Mouse (Mus musculus) lung, postnatal 4 days (tissue): Measurements from ENCODE around the gene Six3.
A peak's percentile ranks its signal among the peaks of the same experiment; 100 is the strongest.

Source experiments
- DNase-seq, 2 experiments: peaks; one replicate each; pipeline ENCODE4 v3.0.0; 2021

The Six3 gene

GRCm38 (mm10) chr17:85626091-85626860 lies 12.9 kb downstream of the Six3 start:
- DNase-seq, result no peak

- no peak for DNase-seq
Observed at GRCm38 (mm10) chr17:85627751-85628150, 14.3 kb downstream of the Six3 start.

GRCm38 (mm10) chr17:85628811-85629210 lies 15.4 kb downstream of the Six3 start:
- DNase-seq, result peak in 1 of 2 experiments; percentile 14

DNA sequence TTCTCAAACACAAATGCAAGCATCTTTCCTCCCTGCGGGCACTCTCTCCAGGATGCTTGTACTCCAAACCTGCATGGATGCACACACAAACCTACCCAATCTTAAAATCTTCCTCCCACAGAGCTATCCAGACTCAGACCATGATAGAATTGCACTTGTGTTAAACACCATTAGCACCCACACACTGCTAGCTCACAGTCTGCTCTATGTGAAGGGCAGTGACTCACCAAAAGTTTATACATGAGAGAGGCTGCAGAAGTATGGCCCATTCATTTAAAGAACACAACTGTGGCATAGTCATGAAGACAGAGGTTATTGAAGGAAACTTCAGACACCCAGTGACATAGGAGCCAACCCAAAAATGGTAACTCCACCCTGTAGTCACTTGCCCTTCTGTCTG lies 16.0 kb downstream of the Six3 start:
- peak in 1 of 2 experiments; percentile 1 for DNase-seq

GRCm38 (mm10) chr17:85630296-85631050 lies 17.1 kb downstream of the Six3 start:
- no peak for DNase-seq

- no peak for DNase-seq
Observed at GRCm38 (mm10) chr17:85631106-85631505, 17.7 kb downstream of the Six3 start.

DNA sequence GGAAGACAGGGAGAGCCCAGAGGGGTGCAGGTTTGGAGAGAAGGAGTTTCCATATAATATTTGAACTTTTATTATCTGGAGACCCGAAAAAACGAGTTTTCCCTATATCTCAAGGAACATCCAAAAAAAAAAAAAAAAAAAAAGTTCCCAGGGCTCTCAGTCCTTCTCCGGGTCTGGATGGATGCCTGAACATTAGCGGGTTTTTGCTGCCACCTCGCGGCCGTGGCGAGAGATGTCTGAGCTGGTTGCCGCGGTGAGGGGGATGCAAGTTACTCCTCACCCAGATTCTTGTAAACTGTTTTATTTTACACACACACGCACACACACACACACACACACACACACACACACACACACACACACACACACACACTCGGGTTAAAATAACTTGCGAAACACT lies 20.2 kb downstream of the Six3 start:
- peak; percentile 76 to 83 for DNase-seq

- DNase-seq, result no peak
Observed at GRCm38 (mm10) chr17:85637876-85638275, 24.5 kb downstream of the Six3 start.

GRCm38 (mm10) chr17:85645312-85645711 lies 31.9 kb downstream of the Six3 start:
- DNase-seq, result no peak

DNA sequence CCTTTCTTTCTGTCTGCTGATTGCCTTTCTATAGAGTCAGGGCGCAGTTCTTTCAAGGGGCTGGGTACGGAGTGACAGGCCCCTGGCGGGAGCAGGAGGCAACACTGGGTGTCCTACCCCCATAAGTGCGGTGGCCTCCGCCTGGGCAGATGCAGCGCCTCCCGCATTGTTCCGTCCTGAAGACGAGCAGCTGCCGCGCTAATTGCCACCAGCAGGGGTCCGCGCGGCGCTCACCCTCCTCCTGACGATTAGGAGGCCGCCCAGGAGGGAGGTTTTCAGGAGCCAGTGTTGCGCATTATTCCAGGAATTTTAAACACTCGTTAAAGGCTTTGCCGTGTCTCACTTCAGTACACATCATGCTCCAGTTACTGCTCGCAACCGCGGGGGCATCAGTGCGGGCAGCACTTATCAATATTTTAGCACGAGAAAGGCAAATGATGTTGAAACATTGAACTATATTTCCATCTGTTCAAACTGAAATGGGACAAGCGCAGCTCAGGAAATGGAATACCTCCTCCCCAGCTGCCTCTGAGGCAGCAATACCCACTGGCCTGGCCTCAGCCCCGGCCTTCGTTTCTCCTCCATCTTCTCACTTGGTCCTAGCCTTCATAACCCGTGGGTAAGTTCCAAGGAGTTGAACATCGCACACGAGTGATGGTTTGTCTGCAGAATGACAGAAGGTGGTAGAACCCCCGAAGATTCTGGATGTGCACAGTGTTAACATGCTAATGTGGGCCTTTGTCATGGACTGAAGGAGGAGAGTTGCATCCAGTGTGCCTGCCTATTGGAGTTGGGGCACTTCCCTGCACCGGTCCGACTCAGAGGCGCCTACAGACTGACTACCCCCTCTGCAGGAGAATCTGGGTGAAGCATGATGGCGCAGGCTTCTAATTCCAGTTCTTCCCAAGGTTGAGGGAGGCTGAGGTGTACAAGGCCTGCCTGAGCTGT lies 32.6 kb downstream of the Six3 start:
- peak; percentile 57 to 59 for DNase-seq

- DNase-seq, result no peak
Observed at GRCm38 (mm10) chr17:85660016-85660415, 46.6 kb downstream of the Six3 start.

DNA sequence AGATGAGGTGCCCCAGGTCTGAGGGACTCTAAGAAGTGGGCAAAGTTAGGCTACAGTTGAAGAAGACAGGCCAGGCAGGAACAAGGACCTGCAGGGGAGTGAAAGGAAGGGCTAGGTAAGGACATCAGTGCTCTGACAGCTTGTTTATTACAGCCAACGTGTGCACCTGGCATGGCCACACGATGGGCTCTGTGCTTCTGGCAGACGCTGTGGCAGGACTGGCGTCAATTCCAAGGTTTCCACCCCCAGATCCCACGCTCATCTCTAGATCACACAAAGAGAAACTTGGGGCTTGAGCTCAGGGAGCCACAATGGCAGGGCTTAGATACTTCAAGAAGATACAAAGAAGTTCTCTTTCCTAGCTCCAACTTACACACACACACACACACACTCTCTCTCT lies 48.1 kb downstream of the Six3 start:
- no peak for DNase-seq

DNA sequence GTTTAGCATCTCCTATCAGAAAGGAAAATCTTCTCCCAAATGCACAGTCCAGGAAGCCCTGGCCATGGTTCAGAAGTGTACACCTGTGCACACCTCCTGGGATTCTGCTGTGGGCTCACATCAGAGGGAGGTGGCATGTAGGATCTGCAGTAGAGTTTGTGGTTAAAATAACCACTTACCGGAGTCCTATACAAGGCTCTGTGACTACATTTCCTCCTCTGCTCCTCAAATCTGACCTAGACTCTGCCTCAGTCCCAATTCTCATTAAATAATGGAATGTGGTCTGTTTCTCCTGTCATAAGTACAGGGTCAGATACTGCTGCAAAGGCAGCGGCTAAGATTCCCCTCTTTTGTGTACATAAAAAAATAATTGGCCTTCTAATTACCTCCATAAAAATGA lies 50.8 kb downstream of the Six3 start:
- no peak for DNase-seq

GRCm38 (mm10) chr17:85664618-85665320 lies 51.4 kb downstream of the Six3 start:
- peak; percentile 65 to 74 for DNase-seq
